Mouse (Mus musculus) MEL (cell line): ENCODE measurements around the gene Adamts16. TPM values are rescaled to one million over a fixed set of nuclear protein-coding genes. Genes with fewer than 3 reads are reported as not detected.

Experiments used
- DNase-seq: peaks from one replicate; pipeline ENCODE4 v3.0.0; 2011; ENCODE audit warnings: low read depth, low spot score
- H3K27ac ChIP-seq: 2 replicates; pipeline ENCODE4 v1.5.1; 2012; ENCODE audit warnings: low read depth, mild to moderate bottlenecking, control low read depth, low read length, moderate library complexity; ENCODE audit not compliant: control insufficient read depth
- H3K27me3 ChIP-seq, 2 experiments: fragments of 150-350 bp in 1 of 2; sonication (generic) in 1 of 2; 2 replicates each; pipeline ENCODE4 v1.6.1; 2012; ENCODE audit warnings: low read length in 2 of 2, mild to moderate bottlenecking in 2 of 2, improper control_type of control experiment in 1 of 2, moderate library complexity in 1 of 2; ENCODE audit not compliant: insufficient read depth in 2 of 2, control insufficient read depth in 1 of 2
- H3K36me3 ChIP-seq, 2 experiments: 2 replicates each; pipeline ENCODE4 v1.6.1; 2012 to 2014; ENCODE audit warnings: low read length in 2 of 2, improper control_type of control experiment in 1 of 2, inconsistent platforms in 1 of 2, mild to moderate bottlenecking in 1 of 2; ENCODE audit not compliant: insufficient read depth in 2 of 2, control insufficient read depth in 1 of 2
- H3K4me1 ChIP-seq, 2 experiments: fragments of 150-350 bp in 1 of 2; sonication (generic) in 1 of 2; 2 replicates each; pipeline ENCODE4 v1.6.1; 2012; ENCODE audit warnings: low read length in 2 of 2, improper control_type of control experiment in 1 of 2, mild to moderate bottlenecking in 1 of 2; ENCODE audit not compliant: insufficient read depth in 2 of 2, control insufficient read depth in 1 of 2
- H3K4me3 ChIP-seq, 2 experiments: fragments of 150-350 bp in 1 of 2; sonication (generic) in 1 of 2; 2 replicates each; pipeline ENCODE4 v1.5.1; 2012; ENCODE audit warnings: low read depth in 2 of 2, low read length in 2 of 2, mild to moderate bottlenecking in 2 of 2, moderate library complexity in 2 of 2, control low read depth in 1 of 2, improper control_type of control experiment in 1 of 2; ENCODE audit not compliant: control insufficient read depth in 1 of 2, insufficient read depth in 1 of 2
- H3K79me2 ChIP-seq: 2 replicates; pipeline ENCODE4 v1.6.1; 2012; ENCODE audit warnings: mild to moderate bottlenecking, low read length, moderate library complexity; ENCODE audit not compliant: control insufficient read depth, poor library complexity, insufficient read depth
- H3K9ac ChIP-seq: 2 replicates; pipeline ENCODE4 v1.6.1; 2012; ENCODE audit warnings: low read depth, mild to moderate bottlenecking, control low read depth, low read length, moderate library complexity; ENCODE audit not compliant: control insufficient read depth, poor library complexity, severe bottlenecking
- H3K9me3 ChIP-seq: fragments of 150-350 bp; sonication (generic); replicated peaks from 2 replicates; pipeline ENCODE4 v1.6.1; 2012; ENCODE audit warnings: mild to moderate bottlenecking, low read length, improper control_type of control experiment, moderate library complexity; ENCODE audit not compliant: insufficient read depth
- BHLHE40 ChIP-seq: IDR thresholded peaks from 2 replicates; pipeline ENCODE4 v1.6.1; 2012; ENCODE audit warnings: low read depth, mild to moderate bottlenecking, inconsistent platforms, low read length, improper control_type of control experiment, borderline replicate concordance
- CHD2 ChIP-seq: IDR thresholded peaks from 2 replicates; pipeline ENCODE4 v1.6.1; 2011; ENCODE audit warnings: low read length, improper control_type of control experiment
- CTCF ChIP-seq, 3 experiments: IDR thresholded peaks in 2 of 3; conservative IDR thresholded peaks in 1 of 3; 2 replicates each; pipeline ENCODE4 v1.5.1; 2011 to 2012; ENCODE audit warnings: low read length in 3 of 3, low read depth in 2 of 3, mild to moderate bottlenecking in 2 of 3, improper control_type of control experiment in 1 of 3, inconsistent platforms in 1 of 3, mixed read lengths in 1 of 3, moderate library complexity in 1 of 3; ENCODE audit not compliant: control insufficient read depth in 1 of 3, insufficient read depth in 1 of 3, poor library complexity in 1 of 3, severe bottlenecking in 1 of 3
- ELF1 ChIP-seq: IDR thresholded peaks from 2 replicates; pipeline ENCODE4 v1.6.1; 2014; ENCODE audit warnings: low read depth, mild to moderate bottlenecking, inconsistent platforms, low read length, improper control_type of control experiment, moderate library complexity
- EP300 ChIP-seq, 2 experiments: IDR thresholded peaks; 2 replicates each; pipeline ENCODE4 v1.6.1; 2011; ENCODE audit warnings: improper control_type of control experiment in 2 of 2, low read length in 2 of 2, low read depth in 1 of 2, mild to moderate bottlenecking in 1 of 2
- GATA1 ChIP-seq: IDR thresholded peaks from 2 replicates; pipeline ENCODE4 v1.6.1; 2011; ENCODE audit warnings: low read depth, low read length, improper control_type of control experiment
- JUND ChIP-seq: IDR thresholded peaks from 2 replicates; pipeline ENCODE4 v1.6.1; 2011; ENCODE audit warnings: low read depth, mild to moderate bottlenecking, improper control_type of control experiment, low read length
- MAFK ChIP-seq: IDR thresholded peaks from 2 replicates; pipeline ENCODE4 v1.6.1; 2011; ENCODE audit warnings: low read depth, mild to moderate bottlenecking, low read length, improper control_type of control experiment, borderline replicate concordance
- MAZ ChIP-seq: IDR thresholded peaks from 2 replicates; pipeline ENCODE4 v1.6.1; 2012; ENCODE audit warnings: low read depth, mild to moderate bottlenecking, inconsistent platforms, low read length, improper control_type of control experiment
- MYB ChIP-seq: IDR thresholded peaks from 2 replicates; pipeline ENCODE4 v1.6.1; 2011; ENCODE audit warnings: mild to moderate bottlenecking, low read depth, low read length, improper control_type of control experiment
- NELFE ChIP-seq: IDR thresholded peaks from 2 replicates; pipeline ENCODE4 v1.6.1; 2011; ENCODE audit warnings: low read depth, low read length, improper control_type of control experiment
- NRF1 ChIP-seq: IDR thresholded peaks from 2 replicates; pipeline ENCODE4 v1.6.1; 2014; ENCODE audit warnings: low read depth, mild to moderate bottlenecking, inconsistent platforms, low read length, improper control_type of control experiment, moderate library complexity; ENCODE audit not compliant: poor library complexity, insufficient read depth, severe bottlenecking
- POLR2AphosphoS2 ChIP-seq: IDR thresholded peaks from 2 replicates; pipeline ENCODE4 v1.6.1; 2011; ENCODE audit warnings: low read length, improper control_type of control experiment
- POLR2AphosphoS5 ChIP-seq: IDR thresholded peaks from 2 replicates; pipeline ENCODE4 v1.6.1; 2012; ENCODE audit warnings: low read depth, borderline replicate concordance, mild to moderate bottlenecking, inconsistent platforms, low read length, moderate library complexity, mixed read lengths
- RAD21 ChIP-seq: IDR thresholded peaks from 2 replicates; pipeline ENCODE4 v1.6.1; 2011; ENCODE audit warnings: mild to moderate bottlenecking, low read depth, low read length, improper control_type of control experiment
- TAL1 ChIP-seq: IDR thresholded peaks from 2 replicates; pipeline ENCODE4 v1.6.1; 2012; ENCODE audit warnings: mild to moderate bottlenecking, inconsistent platforms, low read length, moderate library complexity, mixed read lengths
- TBP ChIP-seq: IDR thresholded peaks from 2 replicates; pipeline ENCODE4 v1.8.0; 2011; ENCODE audit warnings: low read depth, low read length, improper control_type of control experiment
- ZC3H11A ChIP-seq: IDR thresholded peaks from 2 replicates; pipeline ENCODE4 v1.6.1; 2012; ENCODE audit warnings: low read depth, mild to moderate bottlenecking, inconsistent platforms, low read length, improper control_type of control experiment
- ZKSCAN1 ChIP-seq: IDR thresholded peaks from 2 replicates; pipeline ENCODE4 v1.6.1; 2012; ENCODE audit warnings: low read depth, mild to moderate bottlenecking, inconsistent platforms, low read length, improper control_type of control experiment, moderate library complexity
- ZNF384 ChIP-seq: IDR thresholded peaks from 2 replicates; pipeline ENCODE4 v1.6.1; 2012; ENCODE audit warnings: low read depth, mild to moderate bottlenecking, inconsistent platforms, low read length, improper control_type of control experiment
- polyA plus RNA-seq, 2 experiments: library from polyadenylated mRNA; stranded (reverse) in 1 of 2; unstranded in 1 of 2; fragments of >175 nt in 1 of 2; fragments of >200 nt in 1 of 2; gene quantifications; 2 replicates each; pipeline versions ENCODE4 v1.2.1 to v1.2.4; 2012; ENCODE audit warnings: low replicate concordance in 2 of 2, low read depth in 1 of 2; ENCODE audit not compliant: insufficient read length in 2 of 2, insufficient read depth in 1 of 2, missing spikeins in 1 of 2
- total RNA-seq: library from RNA; depleted of rRNA; stranded (reverse); fragments of 300-350 nt; gene quantifications from 2 replicates; pipeline ENCODE4 v1.2.3, GENCODE M21; 2012

The Adamts16 gene
- total and polyA plus RNA-seq, 3 experiments, result not detected

- no peaks in the 10 kb centered on the region for H3K9me3 ChIP-seq
- no peaks in the 10 kb centered on the region for H3K27me3 ChIP-seq
- H3K9ac ChIP-seq, result no peak overlapping the region
- no peaks in the 10 kb centered on the region for H3K36me3 ChIP-seq
- no peak overlapping the region for H3K27ac ChIP-seq
- no peaks in the 10 kb centered on the region for H3K4me1 ChIP-seq
- TF ChIP-seq BHLHE40 (no peak), ZNF384 (no peak), EP300 (IDR thresholded peaks at IDR 0.05; ENCODE audit: low read depth in 1 of 2, low read length in 2 of 2) (no peak), NELFE (no peak), MYB (no peak), ZKSCAN1 (no peak), TBP (no peak), POLR2AphosphoS2 (no peak), MAFK (no peak), ZC3H11A (no peak), CHD2 (no peak)
- no peaks in the 10 kb centered on the region for H3K79me2 ChIP-seq
- H3K4me3 ChIP-seq, result no peak overlapping the region
- no peak for DNase-seq
These were observed 515 bp upstream of the Adamts16 start for GRCm38 (mm10) chr13:70842126-70842525.

- Histone ChIP-seq H3K4me1 (no peaks in the 10 kb centered on the region), H3K9ac (no peak overlapping the region), H3K4me3 (no peak overlapping the region), H3K9me3 (no peaks in the 10 kb centered on the region), H3K27ac (no peak overlapping the region), H3K79me2 (no peaks in the 10 kb centered on the region), H3K27me3 (no peaks in the 10 kb centered on the region), H3K36me3 (no peaks in the 10 kb centered on the region)
- peak; percentile 1 for DNase-seq
- TF ChIP-seq CTCF (IDR thresholded peaks at IDR 0.05 in 2 of 3, conservative IDR thresholded peaks at IDR 0.05 in 1 of 3; ENCODE audit: control insufficient read depth in 1 of 3, insufficient read depth in 1 of 3, low read depth in 2 of 3, low read length in 3 of 3, poor library complexity in 1 of 3, severe bottlenecking in 1 of 3), result peak in 2 of 3 experiments; percentile 30 to 37; a peak in 4 of 6 replicates
- TF ChIP-seq RAD21, result peak; percentile 23
- no peak for TF ChIP-seq MAZ
- TF ChIP-seq POLR2AphosphoS5, result no peak
These were observed 1.4 kb downstream of the Adamts16 start for GRCm38 (mm10) chr13:70840161-70840560.

GRCm38 (mm10) chr13:70837571-70837970, 4.0 kb downstream of the Adamts16 start:
- H3K4me1 ChIP-seq, result no peaks in the 10 kb centered on the region
- H3K79me2 ChIP-seq, result no peaks in the 10 kb centered on the region
- no peak overlapping the region for H3K27ac ChIP-seq
- H3K9me3 ChIP-seq, result no peaks in the 10 kb centered on the region
- TF ChIP-seq NRF1 (no peak), TAL1 (no peak), ZNF384 (no peak), JUND (no peak), ELF1 (no peak), TBP (no peak), GATA1 (no peak)
- TF ChIP-seq, all 39 proteins: peak for 0
- no peak overlapping the region for H3K4me3 ChIP-seq
- no peak for DNase-seq
- H3K9ac ChIP-seq, result no peak overlapping the region
- no peaks in the 10 kb centered on the region for H3K36me3 ChIP-seq
- no peaks in the 10 kb centered on the region for H3K27me3 ChIP-seq
